Mouse (Mus musculus) testis, adult 2 months (tissue): ENCODE measurements around the gene Tceal9. TPM values are rescaled to one million over a fixed set of nuclear protein-coding genes. Genes with fewer than 3 reads are reported as not detected.
A peak's percentile ranks its signal among the peaks of the same experiment; 100 is the strongest.

ENCODE experiments used
- H3K27ac ChIP-seq: fragments of 200-500 bp; 2 replicates; pipeline ENCODE4 v1.5.1; 2012; ENCODE audit warnings: low read depth, low read length; ENCODE audit not compliant: control insufficient read depth, insufficient read depth
- H3K27me3 ChIP-seq: fragments of 200-500 bp; 2 replicates; pipeline ENCODE4 v1.6.1; 2012; ENCODE audit warnings: mild to moderate bottlenecking, low read length, moderate library complexity; ENCODE audit not compliant: control insufficient read depth, insufficient read depth
- H3K36me3 ChIP-seq: fragments of 200-500 bp; 2 replicates; pipeline ENCODE4 v1.6.1; 2012; ENCODE audit warnings: mild to moderate bottlenecking, low read length; ENCODE audit not compliant: control insufficient read depth, insufficient read depth
- H3K4me1 ChIP-seq: fragments of 200-500 bp; 2 replicates; pipeline ENCODE4 v1.6.1; 2012; ENCODE audit warnings: low read length; ENCODE audit not compliant: control insufficient read depth, insufficient read depth
- H3K4me3 ChIP-seq: fragments of 200-500 bp; 2 replicates; pipeline ENCODE4 v1.5.1; 2012; ENCODE audit warnings: low read depth, mild to moderate bottlenecking, low read length, moderate library complexity, mixed read lengths; ENCODE audit not compliant: control insufficient read depth
- CTCF ChIP-seq: fragments of 200-500 bp; IDR thresholded peaks from 2 replicates; pipeline ENCODE4 v1.5.1; 2012; ENCODE audit warnings: low read depth, mild to moderate bottlenecking, inconsistent platforms, low read length, moderate library complexity; ENCODE audit not compliant: control insufficient read depth, insufficient read depth, insufficient replicate concordance
- POLR2A ChIP-seq: fragments of 200-500 bp; IDR thresholded peaks from 2 replicates; pipeline ENCODE4 v1.6.1; 2012; ENCODE audit warnings: low read depth, mild to moderate bottlenecking, inconsistent platforms, low read length, moderate library complexity; ENCODE audit not compliant: control insufficient read depth
- polyA plus RNA-seq: library from polyadenylated mRNA; depleted of rRNA; stranded (reverse); fragments of >200 nt; gene quantifications from 2 replicates; pipeline ENCODE4 v1.2.3, GENCODE M21; 2012

Gene Tceal9
- polyA plus RNA-seq, 1 experiment, result 9.7 TPM

DNA sequence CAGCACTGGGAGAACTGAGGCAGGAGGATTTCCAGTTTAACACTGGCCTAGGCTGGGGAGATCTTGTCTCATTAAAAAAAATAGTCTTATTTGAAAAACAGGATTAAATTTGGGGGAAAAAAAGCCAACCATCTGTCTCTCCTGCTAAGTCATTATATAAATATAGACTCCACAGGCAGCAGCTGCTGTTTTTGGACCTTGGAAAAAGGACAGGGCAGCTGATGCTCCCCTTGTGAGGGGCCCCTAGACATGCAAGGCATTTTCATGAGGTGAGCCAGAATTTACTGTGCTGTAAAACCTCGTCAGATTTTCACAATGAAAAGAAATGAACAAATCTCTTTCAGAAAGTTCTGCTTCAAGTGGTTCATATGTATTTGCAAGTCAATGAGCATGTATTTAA, 28.6 kb upstream of the Tceal9 start:
- no peak for TF ChIP-seq CTCF
- TF ChIP-seq POLR2A, result no peak
- Histone ChIP-seq H3K4me1 (no peaks in the 10 kb centered on the region), H3K4me3 (no peak overlapping the region), H3K27me3 (no peaks in the 10 kb centered on the region), H3K36me3 (no peaks in the 10 kb centered on the region), H3K27ac (no peak overlapping the region)

DNA sequence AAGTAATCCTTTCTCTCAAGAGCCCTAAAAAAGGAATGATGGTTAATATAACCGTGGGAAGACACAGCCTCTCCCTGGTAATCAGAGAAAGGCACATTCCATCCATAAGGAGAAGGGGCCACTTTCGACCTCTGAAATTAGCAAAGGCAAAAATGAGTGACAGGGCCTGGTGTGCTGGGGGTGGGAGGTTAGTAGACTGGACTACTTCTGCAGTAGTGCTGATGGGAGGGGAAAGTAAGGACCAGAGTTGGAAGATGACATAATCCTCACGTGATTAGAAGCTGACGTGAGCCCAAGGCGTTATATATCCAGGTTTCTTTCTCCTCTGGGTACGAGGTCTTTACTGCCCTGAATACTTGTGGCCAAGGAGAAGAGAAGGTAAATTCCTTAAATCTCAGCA, 21.2 kb upstream of the Tceal9 start:
- TF ChIP-seq CTCF, result no peak
- no peak for TF ChIP-seq POLR2A
- H3K36me3 ChIP-seq, result no peaks in the 10 kb centered on the region
- no peaks in the 10 kb centered on the region for H3K27me3 ChIP-seq
- H3K4me1 ChIP-seq, result no peaks in the 10 kb centered on the region
- no peak overlapping the region for H3K27ac ChIP-seq
- H3K4me3 ChIP-seq, result no peak overlapping the region

DNA sequence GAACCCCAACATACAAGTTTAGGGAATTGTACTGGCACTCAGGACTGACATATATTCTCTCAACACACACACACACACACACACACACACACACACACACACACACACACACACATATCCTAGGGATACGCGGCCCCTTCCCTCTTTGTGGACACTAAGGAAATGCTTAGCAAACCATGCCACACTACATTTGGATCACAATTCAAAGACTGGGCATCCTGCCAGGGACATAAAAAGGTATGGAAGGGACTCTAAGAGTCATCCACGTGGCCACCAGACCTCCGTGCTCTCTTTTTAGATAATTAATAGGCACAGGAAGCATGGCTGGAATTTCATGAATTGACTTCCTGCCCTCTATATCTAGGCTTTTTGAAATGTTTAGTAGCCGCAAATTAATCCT, 17.1 kb upstream of the Tceal9 start:
- H3K27me3 ChIP-seq, result no peaks in the 10 kb centered on the region
- TF ChIP-seq CTCF (no peak), POLR2A (no peak)
- H3K36me3 ChIP-seq, result no peaks in the 10 kb centered on the region
- no peak overlapping the region for H3K27ac ChIP-seq
- H3K4me3 ChIP-seq, result no peak overlapping the region
- no peaks in the 10 kb centered on the region for H3K4me1 ChIP-seq

DNA sequence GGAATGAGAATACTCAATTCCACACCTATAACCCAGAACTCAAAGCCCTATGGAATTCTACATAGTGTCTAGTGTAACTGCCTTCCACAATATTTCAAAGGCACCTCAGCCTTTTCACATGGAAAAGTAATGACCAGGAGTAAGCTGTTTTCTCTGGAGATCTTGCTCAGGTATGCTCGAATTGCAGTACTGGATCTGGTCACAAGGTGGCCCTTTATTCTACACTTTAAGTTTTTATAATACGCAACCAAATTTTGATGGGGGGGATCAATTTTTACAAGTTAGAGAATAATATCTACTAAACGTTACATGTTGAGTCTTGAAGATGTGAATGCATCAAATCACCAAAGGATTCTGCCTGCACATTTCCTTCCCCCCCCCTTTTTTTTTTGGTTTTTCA, 6.8 kb upstream of the Tceal9 start:
- Histone ChIP-seq H3K27me3 (no peaks in the 10 kb centered on the region), H3K4me3 (no peak overlapping the region), H3K27ac (no peak overlapping the region), H3K36me3 (no peaks in the 10 kb centered on the region), H3K4me1 (no peaks in the 10 kb centered on the region)
- no peak for TF ChIP-seq POLR2A
- no peak for TF ChIP-seq CTCF

DNA sequence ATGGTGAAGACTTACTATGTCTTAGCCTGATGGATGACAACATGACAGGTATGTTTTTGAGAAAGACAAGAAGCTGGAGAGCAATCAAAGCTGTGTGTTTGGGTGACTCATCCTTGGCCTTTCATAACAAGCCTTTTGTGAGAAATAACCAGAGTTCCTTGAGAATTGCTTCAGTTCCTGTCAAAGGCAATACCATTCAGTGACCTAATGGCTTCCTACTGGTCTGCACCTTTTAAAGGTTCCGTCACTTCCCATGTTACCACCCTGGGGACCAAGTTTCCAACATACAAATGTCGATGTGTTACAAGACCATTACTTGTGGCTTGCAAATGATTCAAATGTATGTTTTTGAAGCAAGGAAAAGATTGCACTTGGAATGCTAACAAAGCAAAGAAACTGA, 1.7 kb upstream of the Tceal9 start:
- Histone ChIP-seq H3K36me3 (no peaks in the 10 kb centered on the region), H3K27me3 (no peaks in the 10 kb centered on the region), H3K4me3 (no peak overlapping the region), H3K27ac (peak overlapping the region; percentile 36; the same call in 1 of the 2 replicates), H3K4me1 (no peaks in the 10 kb centered on the region)
- TF ChIP-seq CTCF (no peak), POLR2A (no peak)

DNA sequence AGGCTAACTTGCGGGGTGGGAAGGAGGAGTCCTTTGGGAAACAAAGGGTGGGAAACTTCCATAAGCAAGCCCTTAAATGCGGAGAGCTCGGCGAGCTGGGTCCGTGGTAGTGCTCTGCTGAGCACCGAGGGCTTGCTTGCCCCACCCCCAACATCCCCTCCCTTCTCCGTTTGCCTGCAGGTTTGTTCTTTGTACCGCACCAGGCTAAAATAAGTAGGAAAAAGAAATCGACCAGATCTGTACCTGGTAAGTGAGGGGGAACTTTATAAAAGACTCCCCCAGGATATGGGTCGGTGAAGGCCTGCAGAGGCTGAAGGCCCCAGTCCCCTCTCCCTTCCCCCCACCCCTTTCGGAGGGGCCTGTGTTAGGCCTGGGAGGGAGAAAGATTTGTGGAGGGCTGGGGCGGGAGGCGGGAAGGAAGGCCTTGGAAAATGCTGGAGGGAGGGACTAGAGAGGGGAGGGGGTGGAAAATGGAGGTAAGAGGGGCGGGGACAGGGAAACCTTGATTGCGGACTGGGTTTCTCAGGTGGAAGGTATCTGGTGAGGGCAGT, 717 bp downstream of the Tceal9 start:
- Histone ChIP-seq H3K27ac (peak overlapping the region; percentile 73; the same call in 1 of the 2 replicates), H3K4me3 (peak overlapping the region; percentile 85), H3K36me3 (no peaks in the 10 kb centered on the region), H3K4me1 (no peaks in the 10 kb centered on the region), H3K27me3 (no peaks in the 10 kb centered on the region)
- no peak for TF ChIP-seq POLR2A
- TF ChIP-seq CTCF, result no peak

DNA sequence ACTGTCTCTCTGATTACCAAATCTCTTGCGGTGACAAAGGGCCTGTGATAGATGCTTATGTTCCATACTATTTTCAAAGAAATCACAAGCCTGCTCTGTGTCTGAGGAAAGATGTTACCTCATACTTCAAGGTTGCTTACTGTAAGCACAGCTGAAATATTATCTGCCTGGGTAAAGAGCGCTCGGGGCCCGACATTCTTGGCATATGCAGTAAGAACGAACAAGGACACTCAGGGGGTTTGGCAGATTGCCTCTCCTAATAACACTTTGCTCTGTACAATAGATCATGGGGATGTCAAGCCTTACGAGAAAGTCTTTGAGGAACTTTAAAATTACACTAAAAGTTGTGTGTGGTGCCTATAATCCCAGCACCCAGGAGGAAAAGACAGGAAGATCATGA, 3.9 kb downstream of the Tceal9 start:
- Histone ChIP-seq H3K4me1 (no peaks in the 10 kb centered on the region), H3K4me3 (no peak overlapping the region), H3K36me3 (no peaks in the 10 kb centered on the region), H3K27ac (no peak overlapping the region), H3K27me3 (no peaks in the 10 kb centered on the region)
- TF ChIP-seq CTCF (no peak), POLR2A (no peak)

DNA sequence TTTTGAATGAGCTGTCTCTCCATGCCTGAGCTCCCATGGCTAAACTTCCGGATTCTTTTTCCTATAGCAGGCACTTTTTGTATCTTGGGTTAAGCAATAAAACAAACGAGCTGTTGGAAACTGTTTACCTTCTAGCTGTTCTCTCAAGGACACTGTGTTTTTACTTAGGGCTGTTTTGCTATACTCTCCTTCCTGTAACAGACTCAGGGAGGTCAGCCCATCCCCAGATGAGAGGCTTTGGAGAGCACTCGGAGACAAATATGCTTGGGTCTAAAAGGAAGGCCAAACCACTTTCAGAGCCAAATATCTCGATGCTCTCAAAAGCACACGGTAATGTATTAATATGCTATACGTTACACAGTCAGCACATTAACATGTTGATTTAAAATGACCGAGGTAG, 4.8 kb downstream of the Tceal9 start:
- no peak for TF ChIP-seq CTCF
- no peak for TF ChIP-seq POLR2A
- Histone ChIP-seq H3K4me3 (no peak overlapping the region), H3K27me3 (no peaks in the 10 kb centered on the region), H3K4me1 (no peaks in the 10 kb centered on the region), H3K36me3 (no peaks in the 10 kb centered on the region), H3K27ac (no peak overlapping the region)
